Mouse (Mus musculus) heart, postnatal 10 days (tissue): ENCODE data around the gene Lrch3. TPM values are rescaled to one million over a fixed set of nuclear protein-coding genes. Genes with fewer than 3 reads are reported as not detected.
A peak's percentile ranks its signal among the peaks of the same experiment; 100 is the strongest.
"Not testable (repeated sequence)": the region's sequence is repeated elsewhere in the genome, so short reads cannot be mapped to it uniquely, and the experiment has no call there.

Source experiments
- DNase-seq, 2 experiments: peaks; one replicate each; pipeline ENCODE4 v3.0.0; 2021
- intact Hi-C: fragments of 180-260 bp; cut with DNase I; formaldehyde crosslinking; loops from one replicate; pipeline ENCODE4 v1.15.1; 2025
- total RNA-seq, 2 experiments: library from RNA; stranded (reverse); gene quantifications; 2 replicates each; pipeline ENCODE4 v1.2.3; 2021

Lrch3 gene
- total RNA-seq, 2 experiments from 2014 or later = 32.5 to 32.6 TPM

GRCm38 (mm10) chr16:32906727-32907126 lies 7.2 kb upstream of the Lrch3 start:
- intact Hi-C loops = no loop called here
- DNase-seq = no peak

- DNase-seq = no peak
- intact Hi-C loops = no loop called here
Measured at GRCm38 (mm10) chr16:32913212-32913611, 688 bp upstream of the Lrch3 start.

GRCm38 (mm10) chr16:32915292-32916068 lies 1.6 kb downstream of the Lrch3 start:
- intact Hi-C loops = no loop called here
- DNase-seq = no peak

- intact Hi-C loops, DNase-seq: not testable (repeated sequence)
Measured at GRCm38 (mm10) chr16:32926629-32927028, 12.7 kb downstream of the Lrch3 start.

- intact Hi-C loops = no loop called here
- DNase-seq = no peak
Measured at GRCm38 (mm10) chr16:32927044-32927443, 13.1 kb downstream of the Lrch3 start.

GRCm38 (mm10) chr16:32929918-32930317 lies 16.0 kb downstream of the Lrch3 start:
- DNase-seq = no peak
- intact Hi-C loops = no loop called here

GRCm38 (mm10) chr16:32934470-32934869 lies 20.6 kb downstream of the Lrch3 start:
- intact Hi-C loops = no loop called here
- DNase-seq = no peak

GRCm38 (mm10) chr16:32935088-32935487 lies 21.2 kb downstream of the Lrch3 start:
- DNase-seq = no peak
- intact Hi-C loops = no loop called here

GRCm38 (mm10) chr16:32937358-32937757 lies 23.5 kb downstream of the Lrch3 start:
- intact Hi-C loops = no loop called here
- peak in 1 of 2 experiments; percentile 22 for DNase-seq

GRCm38 (mm10) chr16:32939301-32939700 lies 25.4 kb downstream of the Lrch3 start:
- peak; percentile 43 to 50 for DNase-seq
- intact Hi-C loops = not testable (repeated sequence)

GRCm38 (mm10) chr16:32939716-32940115 lies 25.8 kb downstream of the Lrch3 start:
- intact Hi-C loops = not testable (repeated sequence)
- peak in 1 of 2 experiments; percentile 23 for DNase-seq

- intact Hi-C loops, DNase-seq: not testable (repeated sequence)
Measured at GRCm38 (mm10) chr16:32941226-32941625, 27.3 kb downstream of the Lrch3 start.

GRCm38 (mm10) chr16:32942694-32943093 lies 28.8 kb downstream of the Lrch3 start:
- DNase-seq = no peak
- intact Hi-C loops = no loop called here

- intact Hi-C loops = no loop called here
- no peak for DNase-seq
Measured at GRCm38 (mm10) chr16:32945379-32945778, 31.5 kb downstream of the Lrch3 start.

GRCm38 (mm10) chr16:32948016-32948415 lies 34.1 kb downstream of the Lrch3 start:
- DNase-seq = no peak
- intact Hi-C loops = no loop called here

GRCm38 (mm10) chr16:32948656-32949055 lies 34.8 kb downstream of the Lrch3 start:
- intact Hi-C loops = no loop called here
- no peak for DNase-seq

GRCm38 (mm10) chr16:32949281-32949680 lies 35.4 kb downstream of the Lrch3 start:
- intact Hi-C loops = no loop called here
- DNase-seq = no peak

GRCm38 (mm10) chr16:32951074-32951473 lies 37.2 kb downstream of the Lrch3 start:
- intact Hi-C loops = no loop called here
- DNase-seq = no peak

GRCm38 (mm10) chr16:32953806-32954205 lies 39.9 kb downstream of the Lrch3 start:
- DNase-seq = no peak
- intact Hi-C loops = no loop called here

GRCm38 (mm10) chr16:32954304-32954703 lies 40.4 kb downstream of the Lrch3 start:
- no peak for DNase-seq
- intact Hi-C loops = no loop called here

GRCm38 (mm10) chr16:32956889-32957288 lies 43.0 kb downstream of the Lrch3 start:
- intact Hi-C loops = no loop called here
- DNase-seq = no peak

- intact Hi-C loops = no loop called here
- no peak for DNase-seq
Measured at GRCm38 (mm10) chr16:32972535-32972934, 58.6 kb downstream of the Lrch3 start.

GRCm38 (mm10) chr16:32973047-32973446 lies 59.1 kb downstream of the Lrch3 start:
- no peak for DNase-seq
- intact Hi-C loops = no loop called here
